Mouse (Mus musculus): ENCODE results near the gene Atad1. TPM values are rescaled to one million over a fixed set of nuclear protein-coding genes. Genes with fewer than 3 reads are reported as not detected.

Atad1 gene
- polyA plus RNA-seq, 1 experiment: 0.11 TPM

DNA sequence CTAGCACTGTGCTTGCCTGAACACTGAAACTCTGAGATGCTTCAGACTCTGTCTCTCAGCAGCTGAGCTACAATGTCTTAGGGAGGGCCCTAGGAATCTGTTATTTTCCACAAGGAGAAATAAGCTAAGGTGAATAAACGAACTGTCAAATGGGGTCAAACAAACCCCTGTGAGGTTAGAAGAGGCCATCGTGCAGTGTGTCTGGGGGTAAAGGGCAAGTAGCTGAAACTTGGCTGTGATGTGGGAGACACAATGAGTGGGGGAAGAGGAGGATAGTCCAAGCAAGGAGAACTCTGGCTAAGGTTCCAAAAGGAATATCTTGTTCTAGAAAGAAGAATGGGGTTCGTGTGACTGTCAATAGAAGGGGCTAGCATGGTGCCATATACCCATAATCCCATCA, 117.4 kb downstream of the Atad1 start:
- H3K27me3 ChIP-seq (ENCODE audit: control insufficient read depth): no peaks in the 10 kb centered on the region
- no peak overlapping the region for H3K4me3 ChIP-seq (replicated peaks)
- TF ChIP-seq GATA1 (IDR thresholded peaks at IDR 0.05; ENCODE audit: low read length) (no peak), TAL1 (IDR thresholded peaks at IDR 0.05; ENCODE audit: low read length) (no peak)
- no peaks in the 10 kb centered on the region for H3K36me3 ChIP-seq (ENCODE audit: control insufficient read depth)
- H3K9me3 ChIP-seq (ENCODE audit: control insufficient read depth, low read length): no peaks in the 10 kb centered on the region
- H3K4me1 ChIP-seq (ENCODE audit: control insufficient read depth): no peaks in the 10 kb centered on the region

Other genes with a start within 250 kb of the Atad1 start
- 0.01 TPM in 1 of 2 replicates, not detected in the other for gene Papss2, start 144.0 kb downstream of the Atad1 start, polyA plus RNA-seq (2012)
- gene Pten, start 17.7 kb upstream of the Atad1 start, polyA plus RNA-seq (2012): 0.32 and 0.36 TPM in 2 replicates